Mouse (Mus musculus) CH12.LX (cell line): ENCODE measurements around the gene RPS10-NUDT3. TPM values are rescaled to one million over a fixed set of nuclear protein-coding genes. Genes with fewer than 3 reads are reported as not detected.

ENCODE experiments used
- DNase-seq: peaks from one replicate; pipeline ENCODE4 v3.0.0-alpha.2; 2013; ENCODE audit errors: extremely low read depth
- H3K27ac ChIP-seq: 2 replicates; pipeline ENCODE4 v1.5.1; 2012; ENCODE audit warnings: low read depth, mild to moderate bottlenecking, control low read depth, moderate library complexity; ENCODE audit not compliant: insufficient read depth
- H3K27me3 ChIP-seq: replicated peaks from 2 replicates; pipeline ENCODE3; 2012; ENCODE audit warnings: inconsistent platforms
- H3K36me3 ChIP-seq, 2 experiments: replicated peaks in 1 of 2; 2 replicates each; pipeline versions ENCODE3 to v1.6.1; 2012; ENCODE audit warnings: inconsistent platforms in 1 of 2, low read length in 1 of 2, mild to moderate bottlenecking in 1 of 2, mixed read lengths in 1 of 2, moderate library complexity in 1 of 2; ENCODE audit not compliant: control insufficient read depth in 1 of 2, insufficient read depth in 1 of 2
- H3K4me1 ChIP-seq, 2 experiments: 2 replicates each; pipeline ENCODE4 v1.6.1; 2012; ENCODE audit warnings: inconsistent platforms in 1 of 2, moderate library complexity in 1 of 2; ENCODE audit not compliant: insufficient read depth in 2 of 2, control insufficient read depth in 1 of 2
- H3K4me2 ChIP-seq: 2 replicates; pipeline ENCODE4 v1.6.1; 2012; ENCODE audit warnings: low read depth, mild to moderate bottlenecking, control low read depth; ENCODE audit not compliant: poor library complexity, insufficient read depth, severe bottlenecking
- H3K4me3 ChIP-seq, 3 experiments: fragments of 150-350 bp in 1 of 3; sonication (generic) in 1 of 3; replicated peaks in 1 of 3; 2 replicates each; pipeline versions ENCODE3 to v1.5.1; 2011 to 2012; ENCODE audit warnings: low read depth in 2 of 3, low read length in 2 of 3, mild to moderate bottlenecking in 2 of 3, moderate library complexity in 2 of 3, control low read depth in 1 of 3, improper control_type of control experiment in 1 of 3, inconsistent platforms in 1 of 3, mixed read lengths in 1 of 3; ENCODE audit not compliant: poor library complexity in 1 of 3
- H3K79me2 ChIP-seq: replicated peaks from 2 replicates; pipeline ENCODE4 v1.6.1; 2012; ENCODE audit warnings: mild to moderate bottlenecking, moderate library complexity; ENCODE audit not compliant: control insufficient read depth, poor library complexity, insufficient read depth, severe bottlenecking; ENCODE audit errors: extremely low read depth
- H3K9ac ChIP-seq: 2 replicates; pipeline ENCODE4 v1.6.1; 2012; ENCODE audit warnings: low read depth, mild to moderate bottlenecking, control low read depth, moderate library complexity; ENCODE audit not compliant: insufficient read depth
- H3K9me3 ChIP-seq: replicated peaks from 2 replicates; pipeline ENCODE3; 2012; ENCODE audit warnings: low read length, inconsistent platforms, mixed read lengths
- CTCF ChIP-seq, 2 experiments: IDR thresholded peaks in 1 of 2; conservative IDR thresholded peaks in 1 of 2; 2 replicates each; pipeline ENCODE4 v1.5.1; 2011 to 2012; ENCODE audit warnings: low read depth in 2 of 2, low read length in 2 of 2, improper control_type of control experiment in 1 of 2, inconsistent platforms in 1 of 2, mild to moderate bottlenecking in 1 of 2, moderate library complexity in 1 of 2
- ELF1 ChIP-seq: IDR thresholded peaks from 2 replicates; pipeline ENCODE4 v1.6.1; 2014; ENCODE audit warnings: low read depth, mild to moderate bottlenecking, inconsistent platforms, low read length, improper control_type of control experiment
- ETS1 ChIP-seq: conservative IDR thresholded peaks from 2 replicates; pipeline ENCODE4 v1.6.1; 2012; ENCODE audit warnings: low read depth, mild to moderate bottlenecking, inconsistent platforms, low read length, improper control_type of control experiment, moderate library complexity
- GABPA ChIP-seq: IDR thresholded peaks from 2 replicates; pipeline ENCODE4 v1.6.1; 2012; ENCODE audit warnings: low read depth, low read length, improper control_type of control experiment, inconsistent platforms; ENCODE audit not compliant: insufficient replicate concordance
- HCFC1 ChIP-seq: IDR thresholded peaks from 2 replicates; pipeline ENCODE4 v1.6.1; 2012; ENCODE audit warnings: low read depth, mild to moderate bottlenecking, inconsistent platforms, low read length, improper control_type of control experiment
- JUND ChIP-seq: conservative IDR thresholded peaks from 2 replicates; pipeline ENCODE4 v1.6.1; 2011; ENCODE audit warnings: low read depth, low read length, improper control_type of control experiment
- MAZ ChIP-seq: IDR thresholded peaks from 2 replicates; pipeline ENCODE4 v1.6.1; 2012; ENCODE audit warnings: low read depth, mild to moderate bottlenecking, inconsistent platforms, low read length, improper control_type of control experiment, moderate library complexity
- MXI1 ChIP-seq: IDR thresholded peaks from 2 replicates; pipeline ENCODE4 v1.6.1; 2011; ENCODE audit warnings: mild to moderate bottlenecking, low read depth, low read length, improper control_type of control experiment
- PAX5 ChIP-seq: IDR thresholded peaks from 2 replicates; pipeline ENCODE4 v1.6.1; 2012; ENCODE audit warnings: low read length, inconsistent platforms, mixed read lengths
- POLR2AphosphoS2 ChIP-seq: IDR thresholded peaks from 2 replicates; pipeline ENCODE4 v1.6.1; 2011; ENCODE audit warnings: low read depth, low read length, improper control_type of control experiment
- RCOR1 ChIP-seq: conservative IDR thresholded peaks from 2 replicates; pipeline ENCODE4 v1.6.1; 2012; ENCODE audit warnings: low read depth, mild to moderate bottlenecking, inconsistent platforms, low read length, improper control_type of control experiment
- TCF12 ChIP-seq: IDR thresholded peaks from 2 replicates; pipeline ENCODE4 v1.6.1; 2014; ENCODE audit warnings: low read depth, mild to moderate bottlenecking, inconsistent platforms, low read length, improper control_type of control experiment
- UBTF ChIP-seq: IDR thresholded peaks from 2 replicates; pipeline ENCODE4 v1.6.1; 2012; ENCODE audit warnings: low read depth, mild to moderate bottlenecking, inconsistent platforms, low read length, improper control_type of control experiment, moderate library complexity
- USF1 ChIP-seq: IDR thresholded peaks from 2 replicates; pipeline ENCODE4 v1.6.1; 2014; ENCODE audit warnings: low read depth, mild to moderate bottlenecking, inconsistent platforms, low read length, improper control_type of control experiment
- ZC3H11A ChIP-seq: IDR thresholded peaks from 2 replicates; pipeline ENCODE4 v1.6.1; 2012; ENCODE audit warnings: low read depth, mild to moderate bottlenecking, inconsistent platforms, low read length, improper control_type of control experiment
- ZKSCAN1 ChIP-seq: IDR thresholded peaks from 2 replicates; pipeline ENCODE4 v1.6.1; 2012; ENCODE audit warnings: low read depth, inconsistent platforms, low read length, improper control_type of control experiment, borderline replicate concordance
- ZMIZ1 ChIP-seq: IDR thresholded peaks from 2 replicates; pipeline ENCODE4 v1.6.1; 2012; ENCODE audit warnings: low read depth, mild to moderate bottlenecking, inconsistent platforms, low read length, improper control_type of control experiment
- dilution Hi-C: fragments of 300-500 bp; cut with MboI; formaldehyde crosslinking; loops from 2 replicates; pipeline ENCODE4 v1.14.3; 2020; ENCODE audit warnings: low sequenced_read_pairs; ENCODE audit not compliant: extremely low pct_unique_long_range_greater_than_20kb, extremely low pct_ligation_motif_present
- in situ Hi-C: fragments of 300-500 bp; cut with MboI; formaldehyde crosslinking; loops from 3 replicates; pipeline ENCODE4 v1.14.3; 2019; ENCODE audit warnings: low sequenced_read_pairs, low pct_ligation_motif_present, low pct_unique_long_range_greater_than_20kb, mixed read lengths
- polyA plus RNA-seq: library from polyadenylated mRNA; unstranded; fragments of >175 nt; gene quantifications from 2 replicates; pipeline ENCODE4 v1.2.1, GENCODE M21; 2012; ENCODE audit warnings: low read depth; ENCODE audit not compliant: insufficient read length
- total RNA-seq, 2 experiments: library from RNA; depleted of rRNA; stranded (reverse); fragments of 300-350 nt in 1 of 2; fragments of >200 nt in 1 of 2; gene quantifications; 2 replicates each; pipeline ENCODE4 v1.2.3; 2012 to 2014

The RPS10-NUDT3 gene
- total and polyA plus RNA-seq, 3 experiments = 30.3 TPM; not detected in 2

DNA sequence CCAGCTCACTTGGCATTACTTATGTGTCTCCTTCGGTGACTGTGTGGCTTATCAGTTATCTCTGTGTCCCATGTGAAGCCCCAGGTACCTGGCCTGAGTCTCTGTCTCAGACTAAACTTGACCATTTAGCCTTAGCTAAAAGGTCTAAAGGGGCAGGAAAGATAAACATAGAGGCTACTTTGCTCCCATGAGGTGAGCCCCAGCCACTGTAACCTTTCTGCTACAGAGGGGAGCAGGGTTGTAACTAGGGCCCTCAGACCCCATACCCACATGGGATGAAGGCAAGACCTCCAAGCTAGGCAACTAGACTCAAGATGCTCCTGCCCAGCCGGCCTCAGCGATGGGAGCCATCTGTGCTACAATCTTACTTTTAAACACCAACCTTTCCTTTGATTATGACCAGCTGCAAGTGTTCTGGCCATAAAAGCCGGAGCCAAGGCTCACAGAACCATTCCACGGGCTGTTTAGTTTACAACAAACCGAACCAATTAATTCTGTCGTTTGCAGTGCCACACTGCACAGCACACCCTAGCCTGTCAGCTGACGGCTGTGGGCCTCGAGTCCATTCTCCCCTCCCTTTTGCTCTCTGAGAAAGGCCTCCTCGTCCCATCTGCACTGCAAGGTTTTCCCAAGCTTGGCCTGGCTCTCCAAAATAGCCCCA is 59.8 kb downstream of the RPS10-NUDT3 start:
- Histone ChIP-seq H3K36me3 (peaks cover 18 to 58% of the 10 kb centered on the region in 2 experiments), H3K9me3 (no peaks in the 10 kb centered on the region), H3K4me3 (no peak overlapping the region), H3K9ac (no peak overlapping the region), H3K4me1 (peaks cover 10 to 30% of the 10 kb centered on the region in 2 experiments), H3K79me2 (no peaks in the 10 kb centered on the region), H3K4me2 (no peak overlapping the region), H3K27ac (no peak overlapping the region), H3K27me3 (no peaks in the 10 kb centered on the region)
- in situ Hi-C loops (no loop called here), dilution Hi-C loops (no loop called here)
- TF ChIP-seq ZMIZ1 (no peak), ZKSCAN1 (no peak), MAZ (no peak), HCFC1 (no peak), JUND (no peak), ELF1 (no peak), POLR2AphosphoS2 (no peak), USF1 (no peak), TCF12 (no peak), MXI1 (no peak), PAX5 (no peak), ZC3H11A (no peak), UBTF (no peak), GABPA (no peak)
- DNase-seq = no peak

DNA sequence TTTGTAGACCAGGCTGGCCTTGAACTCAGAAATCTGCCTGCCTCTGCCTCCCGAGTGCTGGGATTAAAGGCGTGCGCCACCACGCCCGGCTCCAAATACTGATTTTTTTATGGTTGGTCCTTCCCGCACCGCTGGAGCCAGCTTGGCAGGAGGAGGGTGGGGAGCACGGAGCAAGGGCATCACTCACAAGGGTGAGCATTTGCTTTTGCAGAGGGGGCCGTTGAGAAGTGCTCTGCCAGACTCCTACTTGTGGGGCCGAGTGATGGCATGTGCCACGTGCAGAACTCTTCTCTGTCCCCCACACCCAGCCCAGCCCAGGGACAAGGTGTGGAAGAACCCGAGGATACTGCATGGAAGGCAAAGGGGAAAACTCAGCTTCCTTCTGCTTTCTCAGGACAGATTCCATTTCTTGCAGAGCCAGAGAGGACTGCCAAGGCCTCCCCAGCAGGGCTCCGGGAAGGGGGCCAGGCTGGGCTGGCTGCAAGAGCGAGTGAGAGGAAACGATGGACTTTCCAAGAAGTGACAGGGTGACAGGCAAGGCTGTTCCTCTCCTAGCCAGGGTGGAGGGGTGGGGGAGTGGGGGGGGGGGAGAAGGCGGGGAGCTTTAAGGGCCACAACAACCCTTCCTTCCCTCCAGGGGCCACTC is 60.4 kb downstream of the RPS10-NUDT3 start:
- Histone ChIP-seq H3K79me2 (no peaks in the 10 kb centered on the region), H3K27me3 (no peaks in the 10 kb centered on the region), H3K27ac (no peak overlapping the region), H3K9ac (no peak overlapping the region), H3K36me3 (peaks cover 14 to 52% of the 10 kb centered on the region in 2 experiments), H3K9me3 (no peaks in the 10 kb centered on the region), H3K4me2 (no peak overlapping the region), H3K4me3 (no peak overlapping the region), H3K4me1 (peaks cover 9 to 23% of the 10 kb centered on the region in 2 experiments)
- in situ Hi-C loops (no loop called here), dilution Hi-C loops (no loop called here)
- no peak for TF ChIP-seq POLR2AphosphoS2
- TF ChIP-seq CTCF (conservative IDR thresholded peaks at IDR 0.05 in 1 of 2, IDR thresholded peaks at IDR 0.05 in 1 of 2; ENCODE audit: low read depth in 2 of 2, low read length in 2 of 2) = no peak
- no peak for TF ChIP-seq RCOR1
- no peak for TF ChIP-seq ZMIZ1
- TF ChIP-seq ETS1 = no peak
- TF ChIP-seq ZKSCAN1 = no peak
- no peak for TF ChIP-seq ZC3H11A
- no peak for TF ChIP-seq USF1
- no peak for DNase-seq
